Mouse (Mus musculus): ENCODE measurements at regions not wholly inside any gene's neighbourhood (a gene's known extent, or its start where the extent isn't known, plus 50 kb on each side); places are given as distances from the start of the nearest gene placed in this dataset.

- TF ChIP-seq NELFE (IDR thresholded peaks at IDR 0.05; ENCODE audit: low read depth, low read length) (no peak), HCFC1 (IDR thresholded peaks at IDR 0.05; ENCODE audit: low read depth, low read length) (no peak), EP300 (IDR thresholded peaks at IDR 0.05; ENCODE audit: low read length) (no peak), CTCF (conservative IDR thresholded peaks at IDR 0.05 in 1 of 2, IDR thresholded peaks at IDR 0.05 in 1 of 2; ENCODE audit: low read depth in 2 of 2, low read length in 2 of 2) (no peak), ETS1 (conservative IDR thresholded peaks at IDR 0.05; ENCODE audit: low read depth, low read length) (no peak), CHD1 (IDR thresholded peaks at IDR 0.05; ENCODE audit: low read depth, low read length) (no peak), MAX (IDR thresholded peaks at IDR 0.05; ENCODE audit: low read length) (no peak), POLR2A (IDR thresholded peaks at IDR 0.05; ENCODE audit: low read depth, low read length) (no peak), BHLHE40 (IDR thresholded peaks at IDR 0.05; ENCODE audit: low read depth, low read length) (no peak), RCOR1 (conservative IDR thresholded peaks at IDR 0.05; ENCODE audit: low read depth, low read length) (no peak)
Measured at GRCm38 (mm10) chr1:91715341-91715740, 85.9 kb upstream of the Twist2 start.

Measured in CH12.LX (cell line).